Mouse (Mus musculus) gastrocnemius, adult 18-20 months (tissue): ENCODE data around the gene Adssl1. TPM values are rescaled to one million over a fixed set of nuclear protein-coding genes. Genes with fewer than 3 reads are reported as not detected.

Source experiments
- DNase-seq: peaks from one replicate; pipeline ENCODE4 v3.0.0; 2021; ENCODE audit warnings: low spot score
- total RNA-seq, 2 experiments: library from RNA; stranded (reverse); gene quantifications; 2 replicates each; pipeline ENCODE4 v1.2.3; 2021

Adssl1 gene
- total RNA-seq, 2 experiments from 2014 or later: 975 to 1,075 TPM

DNA sequence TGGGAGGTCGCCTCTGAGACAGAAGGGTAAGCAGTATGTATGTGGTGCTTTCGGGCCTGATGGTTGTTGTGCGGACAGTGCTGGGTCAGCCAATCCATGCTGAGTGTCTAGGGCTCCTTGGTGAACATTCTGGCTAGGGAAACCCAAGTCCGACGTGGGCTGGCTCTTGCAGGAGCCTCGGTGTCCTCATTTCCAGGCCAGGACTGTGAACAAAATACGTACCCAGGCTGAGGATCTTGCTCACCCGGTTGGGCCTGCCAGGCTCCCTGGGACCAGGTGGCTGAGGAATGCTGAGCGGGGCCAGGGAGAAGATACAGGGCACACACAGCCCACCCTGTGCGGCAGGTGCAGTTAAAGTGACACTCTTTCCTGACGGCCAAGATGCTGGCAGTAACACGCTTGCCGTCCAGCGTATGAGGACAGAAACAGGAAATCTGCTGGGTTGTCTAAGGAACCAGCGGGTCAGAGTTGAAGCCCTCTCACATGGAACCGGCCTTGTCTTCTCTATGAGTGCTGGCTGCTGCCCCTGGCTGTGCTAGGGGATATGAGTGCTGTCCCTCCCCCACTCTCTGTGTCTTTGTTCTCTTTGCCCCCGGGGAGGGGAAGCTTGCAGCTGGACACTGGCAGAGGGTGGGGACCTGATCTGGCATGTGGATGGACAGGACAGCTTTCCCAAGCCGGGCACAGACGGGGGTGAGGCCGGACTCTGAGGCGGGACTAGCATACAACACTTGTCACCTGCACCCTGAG lies 26.7 kb upstream of the Adssl1 start:
- peak; percentile 54 for DNase-seq

DNA sequence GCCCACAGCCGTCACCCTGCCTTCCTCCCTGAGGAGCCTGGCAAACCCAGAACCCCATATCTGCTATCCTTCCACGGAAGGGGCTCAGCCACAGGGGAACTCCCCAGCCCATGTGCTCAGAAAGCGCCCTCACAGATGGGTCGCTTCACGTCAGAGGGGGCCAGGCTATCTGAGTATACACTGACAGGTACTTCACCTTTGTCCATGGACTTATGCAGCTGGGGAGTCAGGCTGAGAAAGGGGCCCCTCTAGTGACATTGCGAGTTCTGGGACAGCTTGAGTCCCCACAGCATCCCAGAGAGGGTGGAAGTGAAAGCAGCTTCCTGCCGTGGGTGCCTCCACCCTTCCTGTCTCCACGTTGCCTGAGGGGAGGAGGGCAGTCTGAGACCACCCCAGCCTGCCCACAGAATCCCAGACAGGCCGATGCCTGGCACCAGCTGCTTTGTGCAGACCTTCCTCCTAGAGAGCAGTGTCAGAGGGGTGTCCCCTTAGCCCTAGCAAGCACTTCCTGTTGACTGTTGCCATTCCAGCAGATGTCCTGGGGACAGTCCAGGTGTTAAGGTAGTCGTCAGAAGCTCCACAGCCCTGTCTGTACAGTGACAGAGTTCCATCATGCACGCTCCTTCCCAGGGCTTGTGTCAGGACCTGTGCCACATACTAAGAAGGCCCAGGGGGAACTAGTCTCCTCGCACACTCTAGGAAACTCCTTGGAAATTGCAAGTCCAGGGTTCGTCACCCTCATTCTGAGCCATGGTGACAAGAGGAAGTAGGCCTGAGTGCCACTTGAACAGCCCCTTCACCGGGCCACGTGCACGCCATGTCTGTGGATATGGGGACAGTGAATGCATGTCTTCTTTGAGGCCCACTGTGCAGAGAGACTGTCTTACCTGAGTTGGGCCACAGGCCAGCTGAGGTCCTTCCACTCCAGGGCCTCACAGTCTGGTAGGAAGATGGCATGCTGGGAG lies 25.6 kb upstream of the Adssl1 start:
- DNase-seq: no peak

DNA sequence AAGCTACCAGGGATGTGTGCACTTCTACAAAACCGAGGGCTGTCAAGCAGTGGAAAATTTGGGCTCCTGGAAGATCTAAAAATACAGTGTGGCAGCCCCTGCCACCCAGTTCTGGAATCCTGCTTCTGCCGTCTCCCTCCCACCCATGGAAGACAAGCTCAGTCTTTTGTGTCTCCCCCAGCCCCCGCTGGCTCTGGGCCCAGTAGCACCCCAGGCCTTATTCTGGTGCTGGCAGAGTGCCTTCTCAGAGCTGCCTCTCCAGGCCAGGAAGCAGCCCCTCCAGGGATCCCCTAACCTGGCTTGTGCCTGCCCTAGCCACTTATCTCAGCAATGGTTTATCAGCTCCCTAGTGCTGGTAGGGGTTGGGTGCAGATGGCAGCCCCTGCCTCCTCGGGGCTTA lies 24.9 kb upstream of the Adssl1 start:
- no peak for DNase-seq

DNA sequence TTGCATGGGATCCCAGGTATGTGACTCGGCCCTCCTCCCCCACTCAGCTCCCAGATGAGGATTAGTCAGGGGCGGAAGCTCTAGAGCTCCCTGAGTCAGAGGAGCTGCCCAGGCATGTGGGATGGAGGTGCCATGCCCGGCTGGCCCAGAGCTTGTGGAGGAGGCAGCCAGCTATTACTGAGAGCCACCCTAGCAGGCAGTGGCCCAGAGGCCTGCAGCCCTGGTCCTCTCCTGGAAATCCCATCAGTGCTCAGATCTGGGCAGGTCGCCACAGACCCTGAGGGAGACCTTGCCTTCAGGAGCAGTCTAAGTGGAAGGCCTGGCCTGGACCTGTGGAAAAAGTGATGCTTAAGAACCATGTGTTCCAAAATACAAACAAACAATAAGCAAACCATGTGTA lies 24.2 kb upstream of the Adssl1 start:
- peak; percentile 64 for DNase-seq

DNA sequence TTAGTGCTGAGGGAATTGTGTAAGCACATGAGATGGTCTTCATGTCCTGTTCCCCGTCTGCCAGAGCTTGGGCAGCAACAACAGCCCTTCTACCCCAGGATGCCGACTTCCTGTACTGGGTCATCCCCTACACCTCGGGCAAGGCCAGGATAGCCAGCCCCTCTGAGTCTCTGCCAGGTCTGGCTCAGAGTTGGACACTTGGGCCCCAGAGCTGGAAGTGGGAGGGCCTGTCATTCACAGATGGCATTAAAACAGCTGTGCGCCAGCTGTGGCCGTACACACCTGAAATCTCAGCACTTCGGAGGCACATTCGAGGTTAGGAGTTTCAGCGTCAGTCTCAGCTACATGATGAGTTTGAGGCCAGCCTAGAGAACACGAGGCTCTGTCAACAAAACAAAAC lies 23.4 kb upstream of the Adssl1 start:
- DNase-seq: no peak

DNA sequence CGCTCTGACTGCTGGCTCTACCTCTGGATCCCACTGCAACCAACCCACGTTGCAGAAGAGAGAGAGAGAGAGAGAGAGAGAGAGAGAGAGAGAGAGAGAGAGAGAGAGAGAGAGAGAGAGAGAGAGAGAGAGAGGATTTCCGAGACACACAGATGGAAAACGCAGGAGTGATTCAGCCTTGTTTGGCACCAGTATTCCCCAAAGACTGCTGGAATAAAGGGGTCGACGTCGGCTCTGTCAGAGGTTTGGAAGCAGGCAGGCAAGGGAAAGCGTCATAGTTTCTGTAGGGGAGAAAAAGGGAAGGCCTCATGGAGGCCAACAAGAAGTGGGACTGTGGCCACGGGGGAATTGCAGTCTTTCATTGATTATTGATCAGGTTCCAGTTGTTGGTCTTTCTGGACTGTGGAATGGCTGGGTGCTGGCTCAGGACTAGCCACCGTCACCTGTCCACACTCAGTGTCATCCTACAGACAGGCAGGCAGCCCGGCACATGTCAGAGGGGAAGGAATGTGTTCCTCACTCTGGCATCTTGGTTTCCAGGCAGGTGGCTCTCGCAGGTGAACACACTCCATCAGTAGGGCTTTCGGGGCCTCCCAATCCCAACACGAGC lies 22.8 kb upstream of the Adssl1 start:
- no peak for DNase-seq

DNA sequence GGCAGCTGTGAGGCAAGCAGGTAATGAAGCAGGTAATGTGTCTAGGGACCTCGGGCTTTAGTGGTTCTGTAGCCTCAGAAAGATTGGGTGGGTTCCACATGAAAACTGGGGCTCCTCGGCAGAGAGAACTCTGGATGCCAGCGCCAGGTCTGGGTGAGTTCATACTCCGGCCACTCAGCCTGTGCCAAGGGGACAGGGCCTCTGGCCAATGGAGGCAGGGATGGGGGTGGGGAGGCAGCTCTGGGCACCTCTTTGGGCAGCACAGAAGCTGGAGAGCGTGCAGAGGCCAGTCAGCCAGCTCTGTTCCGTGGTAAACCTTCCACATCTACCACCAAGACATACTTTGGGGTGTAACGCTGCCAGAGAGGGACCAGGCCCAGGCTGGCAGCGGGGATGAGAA lies 22.2 kb upstream of the Adssl1 start:
- DNase-seq: no peak

DNA sequence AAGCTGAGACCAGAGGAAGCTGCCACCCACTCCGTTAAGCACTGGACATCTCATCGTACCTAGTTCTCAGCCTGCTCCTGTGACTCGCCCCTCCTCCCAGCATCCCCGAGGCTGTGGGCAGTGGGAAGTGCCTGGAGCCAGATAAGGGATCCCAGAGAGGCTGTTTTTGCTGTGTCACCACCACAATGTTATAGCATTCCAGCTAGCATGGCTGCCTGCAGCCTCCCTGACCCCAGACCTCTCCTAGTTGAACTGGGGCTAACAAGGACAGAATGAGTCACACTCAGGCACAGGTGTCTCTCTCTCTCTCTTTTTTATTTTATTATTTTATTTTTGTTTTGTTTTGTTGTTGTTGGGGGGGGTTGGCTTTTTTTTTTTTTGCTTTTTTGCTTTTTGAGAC lies 20.6 kb upstream of the Adssl1 start:
- no peak for DNase-seq

DNA sequence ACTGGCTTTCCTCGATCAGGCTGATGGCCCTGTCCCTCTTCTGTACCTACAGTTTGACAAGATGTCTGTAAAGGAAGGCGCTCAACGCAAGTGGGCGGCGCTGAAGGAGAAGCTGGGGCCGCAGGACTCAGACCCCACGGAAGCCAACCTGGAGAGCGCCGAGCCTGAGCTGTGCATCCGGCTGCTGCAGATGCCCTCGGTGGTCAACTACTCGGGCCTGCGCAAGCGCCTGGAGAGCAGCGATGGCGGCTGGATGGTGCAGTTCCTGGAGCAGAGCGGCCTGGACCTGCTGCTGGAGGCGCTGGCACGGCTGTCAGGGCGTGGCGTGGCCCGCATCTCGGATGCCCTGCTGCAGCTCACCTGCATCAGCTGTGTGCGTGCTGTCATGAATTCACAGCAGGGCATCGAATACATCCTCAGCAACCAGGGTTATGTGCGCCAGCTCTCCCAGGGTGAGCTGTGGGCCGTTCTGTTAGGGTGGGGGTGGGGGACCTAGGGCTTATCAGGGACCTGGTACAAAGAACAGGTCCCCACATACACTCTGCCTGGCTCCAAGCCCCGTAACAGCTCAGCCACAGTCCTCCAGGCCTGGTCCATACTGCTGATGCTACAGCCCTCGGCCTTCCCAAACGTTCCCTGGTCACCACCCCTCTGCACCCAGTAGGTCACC lies 19.8 kb upstream of the Adssl1 start:
- DNase-seq: no peak

DNA sequence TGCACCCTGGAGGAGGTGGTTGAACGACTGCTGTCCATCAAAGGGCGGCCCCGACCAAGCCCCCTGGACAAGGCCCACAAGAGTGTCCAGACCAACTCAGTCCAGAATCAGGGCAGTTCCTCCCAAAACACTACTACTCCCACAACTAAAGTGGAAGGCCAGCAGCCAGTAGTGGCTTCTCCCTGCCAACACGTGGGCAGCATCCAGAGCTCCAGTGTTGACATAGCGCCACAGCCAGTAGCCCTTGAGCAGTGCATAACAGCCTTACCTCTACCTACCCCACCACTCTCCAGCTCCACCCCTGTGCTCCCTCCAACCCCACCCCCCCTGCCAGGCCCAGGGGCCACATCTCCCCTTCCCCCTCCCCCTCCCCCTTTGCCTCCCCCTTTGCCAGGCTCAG lies 15.8 kb upstream of the Adssl1 start:
- no peak for DNase-seq

DNA sequence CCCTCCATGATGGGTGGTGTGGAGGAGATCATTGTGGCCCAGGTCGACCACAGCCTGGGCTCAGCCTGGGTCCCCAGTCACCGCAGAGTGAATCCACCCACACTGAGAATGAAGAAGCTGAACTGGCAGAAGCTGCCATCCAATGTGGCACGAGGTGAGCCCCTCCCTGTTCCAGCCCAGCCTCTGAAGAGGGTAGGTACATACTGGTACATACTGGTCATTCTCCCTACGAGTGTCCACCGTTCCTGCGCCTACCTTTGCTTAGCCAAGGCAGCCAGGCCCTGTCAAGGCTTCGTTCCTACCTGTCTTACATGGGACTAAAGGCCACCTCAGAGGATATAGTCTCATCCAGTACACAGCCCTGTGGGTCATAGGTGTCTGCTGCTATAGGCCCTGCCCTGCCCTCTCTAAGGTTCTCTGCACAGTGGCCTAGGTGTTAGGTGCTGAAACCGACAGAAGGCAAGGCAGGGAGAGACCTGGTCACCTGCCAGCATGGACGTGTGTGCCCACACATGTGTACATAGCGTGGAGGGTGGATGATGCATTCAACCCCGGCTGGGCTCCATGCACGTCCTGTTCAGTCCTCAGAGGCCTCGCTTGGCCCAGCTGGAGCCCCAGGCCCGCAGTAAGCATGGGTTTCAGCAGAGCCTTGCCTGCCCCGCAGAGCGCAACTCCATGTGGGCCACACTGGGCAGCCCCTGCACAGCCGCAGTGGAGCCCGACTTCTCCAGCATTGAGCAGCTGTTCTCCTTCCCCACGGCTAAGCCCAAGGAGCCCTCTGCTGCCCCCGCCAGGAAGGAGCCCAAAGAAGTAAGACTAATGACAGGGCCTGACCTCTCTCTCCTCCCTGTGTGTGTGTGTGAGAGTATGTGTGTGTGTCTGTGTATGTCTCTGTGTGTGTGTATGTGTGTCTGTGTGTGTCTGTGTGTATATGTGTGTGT lies 14.9 kb upstream of the Adssl1 start:
- DNase-seq: no peak

DNA sequence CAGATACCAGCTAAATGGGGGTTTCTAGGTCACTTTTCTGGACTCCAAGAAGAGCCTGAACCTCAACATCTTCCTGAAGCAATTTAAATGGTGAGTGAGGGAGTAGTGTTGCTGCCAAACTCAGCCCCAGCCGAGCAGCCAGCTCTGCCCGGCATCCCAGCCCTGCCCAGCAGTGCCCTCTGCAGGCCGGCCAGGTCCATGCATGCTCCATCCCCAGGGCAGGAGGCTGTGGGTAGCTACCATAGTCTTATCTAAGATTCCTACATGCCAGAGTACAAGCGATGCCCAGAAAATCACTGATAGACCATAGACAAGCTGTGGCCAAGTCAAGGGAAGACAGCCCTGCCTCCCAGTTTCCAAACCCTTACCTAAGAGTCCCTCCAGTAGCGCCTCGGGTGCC lies 14.1 kb upstream of the Adssl1 start:
- DNase-seq: peak; percentile 77

DNA sequence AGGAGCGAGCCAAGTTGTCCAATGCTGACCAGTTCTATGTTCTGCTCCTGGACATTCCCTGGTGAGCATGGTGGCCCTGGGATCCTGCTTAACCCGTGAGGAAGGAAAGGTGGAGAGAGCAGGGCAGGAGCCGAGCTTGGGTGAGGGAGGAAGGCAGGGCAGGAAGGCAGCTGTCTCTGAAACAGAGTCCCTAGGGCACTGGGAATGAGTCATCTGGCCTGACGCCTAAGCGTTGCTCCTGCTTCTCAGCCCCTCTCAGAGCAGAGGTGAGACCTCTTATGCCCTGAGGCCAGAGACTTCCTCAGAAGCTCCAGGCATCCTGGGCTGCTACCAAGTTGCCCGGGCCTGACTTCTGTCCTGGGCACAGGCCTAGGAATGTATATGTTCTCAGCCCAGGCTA lies 12.8 kb upstream of the Adssl1 start:
- no peak for DNase-seq

DNA sequence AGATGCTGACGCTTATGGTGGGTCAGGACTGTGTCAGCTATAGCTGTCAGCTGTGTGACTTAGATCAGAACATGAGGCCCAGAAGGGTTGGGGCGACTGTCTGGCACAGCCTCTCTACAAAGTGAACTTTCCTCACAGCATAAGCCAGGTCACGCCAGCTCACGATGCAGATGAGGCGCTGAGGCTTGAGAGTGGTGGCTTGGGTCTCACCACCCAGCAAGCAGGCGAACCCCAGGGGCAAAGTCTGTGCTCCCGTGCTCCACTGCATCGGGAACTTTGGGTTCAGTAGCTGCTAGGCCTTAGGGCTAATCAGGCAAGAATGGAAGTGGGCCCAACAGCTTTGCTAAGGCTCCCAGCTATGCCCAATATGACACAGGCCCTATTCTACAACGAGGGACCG lies 10.8 kb upstream of the Adssl1 start:
- no peak for DNase-seq

DNA sequence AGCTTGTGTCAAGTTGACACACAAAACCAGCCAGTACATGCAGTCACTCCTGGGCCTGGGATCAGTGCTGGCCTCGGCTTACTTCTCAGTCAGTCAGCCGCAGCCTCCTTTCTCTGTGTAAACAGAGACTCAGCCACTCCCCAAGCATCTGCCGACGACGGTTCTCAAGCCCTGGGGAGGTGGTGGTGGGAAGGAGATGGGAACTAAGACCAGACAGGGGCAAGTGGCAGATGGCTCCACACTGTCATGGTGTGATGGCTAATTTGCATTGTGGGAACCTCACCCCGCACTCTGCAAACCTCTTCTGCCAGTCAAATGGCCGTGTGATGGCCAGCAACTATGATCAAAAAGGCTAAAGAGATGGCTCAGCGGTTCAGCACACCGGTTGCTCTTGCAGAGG lies 3.2 kb upstream of the Adssl1 start:
- no peak for DNase-seq

DNA sequence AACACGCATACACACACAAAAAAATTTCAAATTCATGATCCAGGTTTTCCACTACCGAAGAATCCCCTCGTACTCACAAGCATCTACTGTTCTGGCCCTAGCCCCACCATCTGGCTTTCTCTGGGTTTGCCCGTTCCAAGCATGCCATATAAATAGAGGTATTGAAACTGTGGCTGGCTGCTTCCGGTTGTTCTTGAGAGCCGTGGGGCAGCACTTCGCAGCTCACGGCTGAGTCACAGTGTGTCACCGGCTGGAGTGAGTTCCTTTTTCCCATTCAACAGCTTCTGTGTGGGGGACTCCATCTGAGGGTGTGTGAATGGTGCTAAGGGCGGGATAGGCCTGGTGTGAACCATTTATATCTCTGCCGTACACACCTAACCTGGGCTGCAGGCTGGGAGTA lies 2.7 kb upstream of the Adssl1 start:
- DNase-seq: no peak

DNA sequence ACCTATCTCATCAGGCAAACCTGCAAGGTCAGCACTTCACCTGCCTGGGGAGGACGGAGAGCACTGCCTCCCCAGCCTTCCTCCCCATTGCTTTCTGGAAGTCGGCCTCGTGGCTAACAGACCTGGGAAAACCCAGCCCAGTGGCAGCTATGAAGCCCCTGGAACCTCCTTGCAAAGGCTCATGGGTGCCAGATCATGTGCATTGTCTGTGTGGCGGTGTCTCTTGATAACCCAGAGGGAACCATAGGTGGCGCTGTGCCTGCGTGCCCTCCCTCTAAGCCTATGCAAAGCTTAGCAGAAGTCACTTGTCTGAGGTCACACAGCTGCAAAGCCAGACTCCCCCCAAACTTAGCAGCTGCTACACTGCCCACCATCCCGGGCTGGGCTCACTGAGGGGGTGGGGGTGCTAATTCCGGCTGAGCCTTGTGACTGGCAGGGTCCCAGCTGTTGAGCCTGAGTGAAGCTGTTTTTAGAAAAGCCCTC lies 1.9 kb upstream of the Adssl1 start:
- peak; percentile 87 for DNase-seq

DNA sequence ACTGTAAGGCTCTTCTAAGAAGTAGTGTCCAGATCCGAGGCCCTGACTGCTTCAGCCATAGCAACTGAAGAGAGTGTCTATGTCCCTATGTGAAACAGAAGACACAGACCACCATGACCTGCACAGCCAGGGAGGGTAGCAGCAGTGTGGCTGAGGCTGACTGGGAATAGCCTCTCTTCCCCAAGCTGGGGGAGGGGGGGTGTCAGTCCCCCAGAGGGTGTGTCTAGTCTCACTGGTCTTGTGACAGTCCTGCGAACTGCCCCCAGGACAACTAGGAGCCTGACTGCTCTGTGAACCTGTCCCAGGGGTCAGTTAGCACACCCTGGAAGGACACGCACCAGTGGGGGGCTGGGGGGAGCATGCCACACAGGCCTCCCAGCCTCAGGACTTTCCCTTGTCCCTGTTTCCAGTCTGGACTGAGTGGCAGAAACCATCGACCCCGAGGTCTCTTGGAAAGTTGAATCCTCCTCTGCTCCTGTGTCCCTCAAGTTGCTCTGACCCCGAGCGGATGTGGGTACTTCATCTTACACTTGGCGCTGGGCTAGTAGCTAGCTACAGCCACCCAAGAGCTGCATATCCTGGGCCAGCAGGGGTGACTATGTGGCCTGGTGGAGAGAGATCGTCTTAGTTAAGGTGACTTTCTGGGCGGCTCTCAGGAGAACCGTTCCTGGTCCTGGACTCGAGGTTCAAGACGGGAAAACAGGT lies 712 bp upstream of the Adssl1 start:
- DNase-seq: peak; percentile 86

DNA sequence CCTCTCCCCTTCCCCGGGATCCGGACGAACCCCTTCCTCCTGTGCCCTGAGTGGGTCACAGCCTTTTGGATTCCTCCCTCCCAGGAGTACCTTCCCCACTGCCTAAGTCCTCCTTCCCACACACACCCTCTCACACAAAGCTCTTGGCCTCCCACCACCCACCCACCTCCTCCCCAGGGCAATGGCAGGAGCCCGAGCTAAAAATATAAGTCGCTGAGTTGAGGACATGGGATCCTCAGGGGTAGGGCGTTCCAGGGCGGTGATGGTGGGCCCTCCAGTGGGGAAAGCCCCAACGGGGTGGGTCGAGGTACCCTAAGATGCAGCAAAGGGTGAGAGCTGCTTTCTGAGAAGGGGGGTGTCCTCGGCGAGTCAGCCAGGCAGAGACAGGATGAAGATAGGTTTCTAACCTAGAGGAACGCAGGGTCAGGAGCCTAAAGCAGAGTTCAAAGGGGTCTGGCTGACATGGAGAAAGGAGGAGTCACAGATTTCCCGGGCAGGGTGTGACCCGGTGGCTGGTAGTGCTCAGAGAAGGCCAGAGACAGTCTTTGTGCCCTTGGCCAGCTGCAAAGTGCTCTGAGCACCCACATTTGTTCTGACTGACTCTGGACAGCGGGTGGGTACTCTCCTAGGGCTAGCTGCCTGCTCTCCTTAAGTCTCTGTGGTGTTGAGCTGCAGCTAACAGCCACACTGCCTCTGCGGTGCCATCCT lies 663 bp downstream of the Adssl1 start:
- DNase-seq: peak; percentile 73
